Mouse (Mus musculus): Measurements from ENCODE around the gene Arhgap45. TPM values are rescaled to one million over a fixed set of nuclear protein-coding genes. Genes with fewer than 3 reads are reported as not detected.

Arhgap45 gene
- polyA plus RNA-seq, 1 experiment = 0.53 TPM

DNA sequence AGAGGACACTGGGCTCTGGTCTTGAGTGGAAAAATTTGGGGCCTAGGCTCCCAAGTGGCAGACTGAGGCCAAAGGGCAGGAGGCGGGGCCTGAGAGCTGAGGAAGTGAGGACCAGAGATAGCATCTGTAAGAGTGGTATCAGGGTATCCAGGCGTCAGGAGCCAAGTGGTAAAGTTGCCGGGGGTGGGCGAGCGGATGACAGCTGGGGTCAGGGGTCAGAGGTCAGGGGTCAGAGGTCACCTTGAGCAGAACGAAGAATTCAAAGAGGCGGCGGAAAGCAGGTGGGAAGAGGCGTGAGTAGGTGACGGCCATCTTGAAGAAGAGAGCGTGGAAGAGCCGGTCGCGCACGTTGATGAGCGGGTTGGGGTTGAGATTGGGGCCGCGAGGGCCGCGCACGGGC, 32.8 kb upstream of the Arhgap45 start:
- H3K36me3 ChIP-seq (ENCODE audit: control insufficient read depth, insufficient read depth) = no peaks in the 10 kb centered on the region
- TF ChIP-seq MYOD1 (IDR thresholded peaks at IDR 0.05; ENCODE audit: control insufficient read depth in 1 of 3, insufficient read length in 2 of 3, low read depth in 2 of 3) (peak in 1 of 3 experiments; percentile 17), USF1 (IDR thresholded peaks at IDR 0.05; ENCODE audit: low read depth) (no peak)
- peak overlapping the region; percentile 74 for H3K4me3 ChIP-seq
- peak overlapping the region; percentile 51 for H3ac ChIP-seq (ENCODE audit: control insufficient read depth, insufficient read length)
- peak overlapping the region; percentile 96 for H3K4me2 ChIP-seq (ENCODE audit: low read depth)
- H3K27me3 ChIP-seq (ENCODE audit: control insufficient read depth, insufficient read depth, insufficient read length) = no peaks in the 10 kb centered on the region
- peaks cover 41% of the 10 kb centered on the region for H3K79me2 ChIP-seq (ENCODE audit: control insufficient read depth, insufficient read depth)

GRCm38 (mm10) chr10:79984195-79984816, 32.1 kb upstream of the Arhgap45 start, which contains the start of gene Tmem259:
TSS of gene Tmem259 (minus strand) at chr10:79984330.
- H3K27me3 ChIP-seq (ENCODE audit: control insufficient read depth, insufficient read depth, insufficient read length) = no peaks in the 10 kb centered on the region
- peak within 1 kb of the TSS; percentile 96 for H3K4me2 ChIP-seq (ENCODE audit: low read depth)
- H3ac ChIP-seq (ENCODE audit: control insufficient read depth, insufficient read length) = peak within 1 kb of the TSS; percentile 51
- no peaks in the 10 kb centered on the region for H3K36me3 ChIP-seq (ENCODE audit: control insufficient read depth, insufficient read depth)
- TF ChIP-seq MYOG (IDR thresholded peaks at IDR 0.05; ENCODE audit: control insufficient read depth in 1 of 3, insufficient read depth in 1 of 3, insufficient read length in 2 of 3, low read depth in 2 of 3) (no peak), USF1 (IDR thresholded peaks at IDR 0.05; ENCODE audit: low read depth) (no peak), POLR2A (IDR thresholded peaks at IDR 0.05; ENCODE audit: insufficient read length, low read depth) (peak; percentile 59), SRF (IDR thresholded peaks at IDR 0.05; ENCODE audit: control insufficient read depth, insufficient read length, low read depth) (peak; percentile 20), MYOD1 (IDR thresholded peaks at IDR 0.05; ENCODE audit: control insufficient read depth in 1 of 3, insufficient read length in 2 of 3, low read depth in 2 of 3) (no peak), TCF12 (IDR thresholded peaks at IDR 0.05; ENCODE audit: insufficient read depth, poor library complexity, severe bottlenecking) (no peak), MAX (IDR thresholded peaks at IDR 0.05; ENCODE audit: low read depth) (no peak)
- peaks cover 47% of the 10 kb centered on the region for H3K79me2 ChIP-seq (ENCODE audit: control insufficient read depth, insufficient read depth)
- peak within 1 kb of the TSS; percentile 74 for H3K4me3 ChIP-seq

GRCm38 (mm10) chr10:79984871-79985270, 31.6 kb upstream of the Arhgap45 start:
- peak overlapping the region; percentile 51 for H3ac ChIP-seq (ENCODE audit: control insufficient read depth, insufficient read length)
- TF ChIP-seq TCF12 (IDR thresholded peaks at IDR 0.05; ENCODE audit: insufficient read depth, poor library complexity, severe bottlenecking) = no peak
- TF ChIP-seq MYOG (IDR thresholded peaks at IDR 0.05; ENCODE audit: control insufficient read depth in 1 of 3, insufficient read depth in 1 of 3, insufficient read length in 2 of 3, low read depth in 2 of 3) = no peak
- no peak for TF ChIP-seq TCF3 (IDR thresholded peaks at IDR 0.05; ENCODE audit: insufficient read length, low read depth)
- peak; percentile 23 for TF ChIP-seq POLR2A (IDR thresholded peaks at IDR 0.05; ENCODE audit: insufficient read length, low read depth)
- H3K4me3 ChIP-seq = peak overlapping the region; percentile 74
- peaks cover 53% of the 10 kb centered on the region for H3K79me2 ChIP-seq (ENCODE audit: control insufficient read depth, insufficient read depth)
- H3K36me3 ChIP-seq (ENCODE audit: control insufficient read depth, insufficient read depth) = no peaks in the 10 kb centered on the region
- H3K4me2 ChIP-seq (ENCODE audit: low read depth) = peak overlapping the region; percentile 86
- no peaks in the 10 kb centered on the region for H3K27me3 ChIP-seq (ENCODE audit: control insufficient read depth, insufficient read depth, insufficient read length)

DNA sequence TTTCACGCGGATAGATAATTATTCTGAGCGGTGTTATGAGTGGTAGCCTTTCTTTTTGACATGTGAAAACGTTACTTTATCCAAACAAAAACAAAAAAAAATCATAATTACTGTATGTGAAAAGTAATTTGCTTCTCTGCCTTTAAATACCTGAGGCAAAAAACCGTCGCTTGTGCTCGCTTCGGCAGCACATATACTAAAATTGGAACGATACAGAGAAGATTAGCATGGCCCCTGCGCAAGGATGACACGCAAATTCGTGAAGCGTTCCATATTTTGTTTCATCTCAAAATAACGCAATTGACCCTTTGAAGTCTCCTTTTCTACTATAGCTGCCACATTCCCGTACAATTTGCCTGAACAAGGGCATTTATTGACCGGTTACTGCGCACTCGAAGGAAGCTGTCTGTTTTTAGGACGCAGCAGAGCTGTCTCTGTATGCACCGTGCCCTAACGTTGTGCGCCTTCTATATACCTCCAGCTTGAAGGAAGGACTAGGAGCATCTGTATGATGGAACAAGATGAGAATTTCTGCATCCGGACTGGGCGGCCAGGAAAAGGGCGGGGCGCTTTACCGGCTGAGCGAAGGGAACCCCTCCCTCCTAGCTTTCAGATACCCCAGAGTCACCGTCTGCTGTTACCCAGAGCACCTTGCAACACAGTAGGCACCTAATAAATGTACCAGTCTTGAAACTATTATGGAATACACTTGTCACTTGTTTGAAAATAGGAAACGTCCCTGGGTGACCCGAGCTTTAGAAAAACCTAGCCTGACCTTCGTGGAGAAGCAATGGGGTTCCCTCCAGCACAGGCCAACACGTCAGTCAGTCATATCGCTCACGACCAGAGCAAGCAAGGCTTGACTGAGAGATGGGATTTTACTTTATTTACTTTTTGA, 30.9 kb upstream of the Arhgap45 start:
- no peak for TF ChIP-seq E2F4 (IDR thresholded peaks at IDR 0.05; ENCODE audit: insufficient read depth)
- no peak for TF ChIP-seq USF1 (IDR thresholded peaks at IDR 0.05; ENCODE audit: low read depth)
- no peak for TF ChIP-seq TCF12 (IDR thresholded peaks at IDR 0.05; ENCODE audit: insufficient read depth, poor library complexity, severe bottlenecking)
- TF ChIP-seq POLR2A (IDR thresholded peaks at IDR 0.05; ENCODE audit: insufficient read length, low read depth) = no peak
- no peak for TF ChIP-seq MYOG (IDR thresholded peaks at IDR 0.05; ENCODE audit: control insufficient read depth in 1 of 3, insufficient read depth in 1 of 3, insufficient read length in 2 of 3, low read depth in 2 of 3)
- TF ChIP-seq POLR2AphosphoS2 (IDR thresholded peaks at IDR 0.05; ENCODE audit: insufficient read length, low read depth) = no peak
- no peak for TF ChIP-seq TCF3 (IDR thresholded peaks at IDR 0.05; ENCODE audit: insufficient read length, low read depth)
- no peak for TF ChIP-seq MAX (IDR thresholded peaks at IDR 0.05; ENCODE audit: low read depth)
- no peak for TF ChIP-seq MYOD1 (IDR thresholded peaks at IDR 0.05; ENCODE audit: control insufficient read depth in 1 of 3, insufficient read length in 2 of 3, low read depth in 2 of 3)
- TF ChIP-seq REST (IDR thresholded peaks at IDR 0.05; ENCODE audit: insufficient read depth, insufficient read length) = no peak
- no peak for TF ChIP-seq SRF (IDR thresholded peaks at IDR 0.05; ENCODE audit: control insufficient read depth, insufficient read length, low read depth)
- TF ChIP-seq CEBPB (IDR thresholded peaks at IDR 0.05; ENCODE audit: insufficient read depth, poor library complexity, severe bottlenecking) = no peak
- peaks cover 46% of the 10 kb centered on the region for H3K79me2 ChIP-seq (ENCODE audit: control insufficient read depth, insufficient read depth)
- no peak overlapping the region for H3ac ChIP-seq (ENCODE audit: control insufficient read depth, insufficient read length)
- no peaks in the 10 kb centered on the region for H3K36me3 ChIP-seq (ENCODE audit: control insufficient read depth, insufficient read depth)
- no peaks in the 10 kb centered on the region for H3K27me3 ChIP-seq (ENCODE audit: control insufficient read depth, insufficient read depth, insufficient read length)
- H3K4me2 ChIP-seq (ENCODE audit: low read depth) = peak overlapping the region; percentile 86
- H3K4me3 ChIP-seq = peak overlapping the region; percentile 74

All from myocyte (in vitro differentiated cells).